Mouse (Mus musculus) naive thymus-derived CD4-positive, alpha-beta T cell, adult 2 months (primary cell): ENCODE measurements around the gene Spa17.

Source experiments
- DNase-seq: peaks from one replicate; pipeline ENCODE4 v3.0.0-alpha.2; 2011; ENCODE audit warnings: low read depth

The Spa17 gene

GRCm38 (mm10) chr9:37616770-37617169 is 3.2 kb upstream of the Spa17 start:
- DNase-seq, result peak; percentile 75

- no peak for DNase-seq
These were observed 1.7 kb upstream of the Spa17 start for GRCm38 (mm10) chr9:37615220-37615619.

GRCm38 (mm10) chr9:37614316-37614715 is 794 bp upstream of the Spa17 start:
- no peak for DNase-seq

GRCm38 (mm10) chr9:37613911-37614280 is 374 bp upstream of the Spa17 start:
- DNase-seq, result no peak

GRCm38 (mm10) chr9:37609558-37609957 is 4.0 kb downstream of the Spa17 start:
- no peak for DNase-seq

GRCm38 (mm10) chr9:37605089-37605488 is 8.4 kb downstream of the Spa17 start:
- DNase-seq, result no peak

GRCm38 (mm10) chr9:37600538-37601205 is 12.8 kb downstream of the Spa17 start:
- DNase-seq, result no peak

- DNase-seq, result no peak
These were observed 14.9 kb downstream of the Spa17 start for GRCm38 (mm10) chr9:37598637-37599036.

GRCm38 (mm10) chr9:37595570-37595969 is 18.0 kb downstream of the Spa17 start:
- DNase-seq, result no peak

- no peak for DNase-seq
These were observed 19.8 kb downstream of the Spa17 start for GRCm38 (mm10) chr9:37593690-37594089.

GRCm38 (mm10) chr9:37592633-37593032 is 20.9 kb downstream of the Spa17 start:
- DNase-seq, result no peak

- DNase-seq, result no peak
These were observed 21.5 kb downstream of the Spa17 start for GRCm38 (mm10) chr9:37592025-37592424.

- DNase-seq, result no peak
These were observed 23.1 kb downstream of the Spa17 start for GRCm38 (mm10) chr9:37590381-37590780.

- no peak for DNase-seq
These were observed 26.8 kb downstream of the Spa17 start for GRCm38 (mm10) chr9:37586718-37587117.

GRCm38 (mm10) chr9:37583594-37583993 is 29.9 kb downstream of the Spa17 start:
- no peak for DNase-seq

- peak; percentile 7 for DNase-seq
These were observed 37.0 kb downstream of the Spa17 start for GRCm38 (mm10) chr9:37576436-37576930.

GRCm38 (mm10) chr9:37572204-37572876 is 41.2 kb downstream of the Spa17 start:
- DNase-seq, result no peak

GRCm38 (mm10) chr9:37569231-37569835 is 44.2 kb downstream of the Spa17 start:
- DNase-seq, result no peak

GRCm38 (mm10) chr9:37568605-37569214 is 44.8 kb downstream of the Spa17 start:
- DNase-seq, result no peak

- DNase-seq, result no peak
These were observed 45.5 kb downstream of the Spa17 start for GRCm38 (mm10) chr9:37567892-37568604.

GRCm38 (mm10) chr9:37567454-37567853 is 46.1 kb downstream of the Spa17 start:
- DNase-seq, result no peak

GRCm38 (mm10) chr9:37567019-37567418 is 46.5 kb downstream of the Spa17 start:
- DNase-seq, result no peak
